Mouse (Mus musculus) activated CD4-positive, CD25-positive, alpha-beta regulatory T cell, adult 4 months (primary cell): Measurements from ENCODE around the gene Ccr10. TPM values are rescaled to one million over a fixed set of nuclear protein-coding genes. Genes with fewer than 3 reads are reported as not detected.

Source experiments
- ATAC-seq: one replicate; pipeline ENCODE4 v1.8.0; 2017
- polyA plus RNA-seq, 2 experiments: library from polyadenylated mRNA; unstranded; fragments of 100-300 nt; shearing (Covaris generic); gene quantifications; one replicate each; pipeline ENCODE4 v1.2.1; 2017

Gene Ccr10
- polyA plus RNA-seq, 2 experiments from 2014 or later, result 1.5 to 1.6 TPM

DNA sequence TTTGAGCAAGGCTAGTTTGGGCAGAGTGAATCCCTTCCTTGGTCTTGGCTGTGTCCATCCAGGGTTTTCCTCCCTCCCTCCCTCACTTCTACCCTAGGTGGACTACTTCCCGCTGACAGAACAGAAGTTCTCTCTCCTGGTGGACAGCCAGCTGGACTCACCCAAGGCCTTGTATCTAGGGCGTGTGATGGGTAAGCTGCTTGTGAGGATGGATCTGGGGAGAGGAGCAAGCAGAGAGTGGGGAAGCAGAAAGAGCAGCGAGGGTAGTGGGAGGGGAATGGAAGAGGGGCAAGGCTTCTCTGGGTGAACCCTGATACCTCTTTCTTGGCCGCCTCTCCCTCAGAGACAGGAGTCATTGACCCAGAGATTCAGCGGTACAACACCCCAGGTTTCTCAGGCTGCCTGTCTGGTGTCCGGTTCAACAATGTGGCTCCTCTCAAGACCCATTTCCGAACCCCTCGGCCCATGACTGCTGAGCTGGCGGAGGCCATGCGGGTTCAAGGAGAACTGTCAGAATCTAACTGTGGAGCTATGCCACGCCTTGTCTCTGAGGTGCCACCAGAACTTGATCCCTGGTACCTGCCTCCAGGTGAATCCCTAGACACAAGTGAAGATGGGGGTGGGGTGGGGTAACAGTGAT, 13.0 kb upstream of the Ccr10 start:
- ATAC-seq, result no peak

GRCm38 (mm10) chr11:101187541-101187940, 12.3 kb upstream of the Ccr10 start:
- no peak for ATAC-seq

- no peak for ATAC-seq
Observed at GRCm38 (mm10) chr11:101186526-101187247, 11.4 kb upstream of the Ccr10 start.

GRCm38 (mm10) chr11:101185441-101185840, 10.2 kb upstream of the Ccr10 start:
- ATAC-seq, result no peak

GRCm38 (mm10) chr11:101184984-101185383, 9.7 kb upstream of the Ccr10 start:
- no peak for ATAC-seq

DNA sequence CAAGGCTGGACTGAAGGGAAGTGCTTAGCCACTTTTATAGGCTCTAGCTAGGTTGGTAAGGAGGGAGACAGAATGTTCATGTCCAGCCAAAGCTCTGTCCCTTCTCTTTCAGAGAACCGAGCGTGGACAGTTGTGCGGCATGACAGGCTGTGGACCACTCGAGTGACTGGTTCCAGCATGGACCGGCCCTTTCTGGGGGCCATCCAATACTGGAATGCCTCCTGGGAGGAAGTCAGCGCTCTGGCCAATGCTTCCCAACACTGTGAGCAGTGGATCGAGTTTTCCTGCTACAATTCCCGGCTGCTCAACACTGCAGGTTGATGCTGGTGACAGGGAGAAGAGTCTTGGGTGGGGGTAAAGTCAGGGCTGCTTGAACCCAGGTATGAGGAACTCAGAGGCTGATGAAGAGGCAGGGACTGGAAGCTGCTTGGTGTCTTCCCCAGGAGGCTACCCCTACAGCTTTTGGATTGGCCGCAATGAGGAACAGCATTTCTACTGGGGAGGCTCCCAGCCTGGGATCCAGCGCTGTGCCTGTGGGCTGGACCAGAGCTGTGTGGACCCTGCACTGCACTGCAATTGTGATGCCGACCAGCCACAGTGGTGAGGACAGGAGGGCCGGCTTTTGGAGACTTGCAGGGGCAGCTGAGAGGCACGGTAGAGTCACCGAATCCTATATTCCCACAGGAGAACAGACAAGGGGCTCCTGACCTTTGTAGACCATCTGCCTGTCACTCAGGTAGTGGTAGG, 7.7 kb upstream of the Ccr10 start:
- ATAC-seq, result no peak

DNA sequence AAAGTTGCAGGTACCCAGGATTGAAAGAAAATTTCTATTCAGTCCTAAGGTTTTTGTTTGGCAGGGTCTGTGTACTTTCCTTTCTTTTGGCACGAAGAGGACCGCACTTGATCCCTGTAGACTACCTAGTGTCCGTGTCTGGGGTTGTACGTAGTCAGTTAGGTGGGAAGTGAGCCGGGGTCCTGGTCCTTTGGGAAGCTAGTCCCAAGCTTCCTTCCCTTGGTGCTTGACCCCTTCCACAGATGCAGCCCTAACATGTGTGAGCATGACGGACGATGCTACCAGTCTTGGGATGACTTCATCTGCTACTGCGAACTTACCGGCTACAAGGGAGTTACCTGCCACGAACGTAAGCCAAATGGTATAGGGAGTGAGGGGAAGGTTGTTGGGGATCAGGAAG, 6.7 kb upstream of the Ccr10 start:
- ATAC-seq, result no peak

- no peak for ATAC-seq
Observed at GRCm38 (mm10) chr11:101180846-101181740, 5.8 kb upstream of the Ccr10 start.

DNA sequence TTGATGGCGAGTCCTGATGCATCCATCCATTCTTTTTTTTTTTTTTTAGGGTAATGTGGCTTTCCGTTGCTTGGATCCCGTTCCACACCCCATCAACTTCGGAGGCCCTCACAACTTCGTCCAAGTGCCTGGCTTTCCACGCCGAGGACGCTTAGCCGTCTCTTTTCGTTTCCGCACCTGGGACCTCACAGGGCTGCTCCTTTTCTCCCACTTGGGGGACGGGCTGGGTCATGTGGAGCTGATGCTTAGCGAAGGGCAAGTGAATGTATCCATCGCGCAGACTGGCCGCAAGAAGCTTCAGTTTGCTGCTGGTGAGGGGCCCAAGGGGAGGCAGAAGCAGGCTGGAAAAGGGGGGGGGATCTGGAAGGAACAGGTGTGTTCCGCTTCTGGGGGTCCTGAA, 5.0 kb upstream of the Ccr10 start:
- ATAC-seq, result no peak

DNA sequence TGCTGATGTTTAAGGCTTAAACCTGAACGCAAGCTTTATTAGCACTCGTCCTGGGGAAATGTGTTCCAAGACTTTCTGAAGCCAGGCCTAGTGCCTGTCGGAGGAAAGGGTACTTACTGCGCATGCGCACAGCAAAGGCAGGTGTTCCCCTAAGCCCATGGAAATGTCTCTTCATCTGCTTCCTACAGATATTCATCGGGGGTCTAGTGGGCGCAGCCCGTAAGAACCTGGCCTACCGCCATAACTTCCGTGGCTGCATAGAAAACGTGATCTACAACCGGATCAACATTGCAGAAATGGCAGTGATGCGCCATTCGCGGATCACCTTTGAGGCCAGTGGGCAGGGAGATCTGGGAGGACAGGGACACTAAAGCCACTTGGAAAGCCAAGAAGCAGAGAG, 4.1 kb upstream of the Ccr10 start:
- ATAC-seq, result no peak

GRCm38 (mm10) chr11:101178061-101179058, 3.1 kb upstream of the Ccr10 start:
- no peak for ATAC-seq

GRCm38 (mm10) chr11:101176933-101177773, 1.9 kb upstream of the Ccr10 start:
- no peak for ATAC-seq

DNA sequence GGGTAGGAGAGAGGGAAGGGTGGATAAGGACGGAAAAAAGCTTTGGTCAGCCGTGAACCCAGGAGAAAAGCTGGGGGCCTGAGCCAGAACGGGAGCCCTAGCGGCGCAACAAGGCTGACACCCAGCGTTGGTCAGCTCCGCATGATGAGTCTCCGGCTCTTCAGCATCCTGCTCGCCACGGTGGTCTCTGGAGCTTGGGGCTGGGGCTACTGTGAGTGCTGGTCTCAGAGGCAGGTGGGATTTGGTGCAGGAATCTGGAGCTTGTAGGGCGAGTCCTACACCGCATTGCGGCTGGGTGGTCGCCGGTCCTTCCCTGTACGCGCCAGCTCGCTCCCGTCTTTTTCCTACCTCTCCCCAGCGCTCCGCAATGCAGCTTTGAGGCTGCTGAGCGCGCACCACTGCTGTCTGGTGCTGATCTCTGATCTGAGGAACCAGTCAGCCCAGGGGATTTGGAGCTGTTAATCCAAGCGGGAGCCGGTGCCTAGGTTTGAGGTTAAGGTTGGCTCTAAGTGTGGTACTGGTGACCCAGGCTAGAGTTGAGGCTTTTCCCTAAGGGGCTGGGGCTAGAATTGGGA, 961 bp upstream of the Ccr10 start:
- ATAC-seq, result no peak

DNA sequence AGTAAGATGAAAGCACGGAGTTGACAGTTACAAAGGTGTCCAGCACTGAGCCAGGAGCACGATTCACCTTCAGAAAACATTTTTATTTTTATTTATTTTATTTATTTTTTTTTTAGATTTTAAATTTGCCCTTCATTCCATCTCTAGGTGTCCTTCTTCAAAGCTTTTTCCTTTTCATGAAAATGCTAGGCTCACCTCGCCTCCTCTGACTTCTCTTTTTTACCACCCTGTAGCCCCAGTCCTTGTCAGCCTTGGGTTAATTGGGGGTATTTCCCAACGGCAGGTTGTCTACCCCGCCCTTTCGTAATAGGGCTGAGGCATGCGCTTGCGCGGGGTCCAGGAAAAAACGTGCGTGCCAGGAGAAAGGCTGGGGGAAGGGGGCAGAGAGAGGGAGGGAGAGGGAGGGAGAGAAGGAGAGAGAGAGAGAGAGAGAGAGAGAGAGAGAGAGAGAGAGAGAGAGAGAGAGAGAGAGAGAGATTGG, 433 bp upstream of the Ccr10 start:
- no peak for ATAC-seq

GRCm38 (mm10) chr11:101174389-101174745, 876 bp downstream of the Ccr10 start:
- ATAC-seq, result no peak

GRCm38 (mm10) chr11:101173631-101174388, 1.4 kb downstream of the Ccr10 start:
- peak; percentile 81 for ATAC-seq

GRCm38 (mm10) chr11:101173112-101173511, 2.1 kb downstream of the Ccr10 start:
- ATAC-seq, result no peak

DNA sequence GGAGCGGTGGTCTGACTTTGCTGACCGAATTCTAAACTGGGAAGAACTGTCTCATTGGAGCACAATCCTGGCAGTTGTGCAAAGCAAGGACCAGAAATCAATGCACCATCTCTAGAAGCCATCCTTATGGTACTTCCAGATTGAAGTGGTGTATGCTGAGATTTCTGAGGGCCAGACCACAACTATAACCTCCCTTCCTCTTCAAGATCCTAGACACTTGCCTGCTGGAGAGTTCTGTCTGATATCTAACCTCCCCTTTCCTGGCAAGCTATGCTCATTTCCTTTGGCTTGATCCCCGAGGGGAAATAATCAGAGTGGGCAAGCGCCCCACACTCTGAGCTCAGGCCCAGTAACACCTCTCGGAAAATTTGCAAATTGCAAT, 2.8 kb downstream of the Ccr10 start:
- ATAC-seq, result no peak

DNA sequence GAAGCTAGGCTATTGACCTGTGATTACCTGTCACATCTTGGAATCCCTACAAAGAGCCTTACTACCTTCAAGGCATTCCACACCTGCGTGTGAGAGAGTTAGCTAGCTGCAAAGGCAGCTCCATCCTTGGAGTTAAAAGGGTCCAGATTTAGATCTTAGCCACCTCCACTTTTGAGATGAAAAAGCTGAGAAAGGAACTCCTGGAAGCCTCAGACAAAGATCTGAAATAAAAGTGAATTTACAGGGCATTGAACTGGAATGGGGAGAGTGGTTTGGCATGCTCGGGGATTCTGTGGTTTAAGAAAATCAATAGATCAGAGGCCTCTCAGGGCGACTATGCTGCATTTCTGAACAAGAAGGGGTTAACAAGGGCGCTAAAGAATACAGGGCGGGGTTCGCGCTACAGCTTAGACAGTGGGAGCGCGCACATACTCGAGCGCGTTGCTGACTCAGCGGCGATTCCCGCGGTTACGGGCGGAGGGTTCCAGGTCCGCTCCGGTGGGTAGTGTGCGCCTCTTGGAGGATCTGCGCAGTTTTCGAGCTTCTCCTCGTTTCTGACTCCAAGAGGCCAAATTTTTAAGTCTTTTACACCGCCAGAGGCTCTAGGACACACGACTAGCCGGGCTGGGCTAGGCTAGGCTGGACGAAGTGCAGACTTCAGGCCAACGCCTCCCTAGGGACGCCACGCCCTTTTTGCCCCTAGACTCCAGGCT, 3.4 kb downstream of the Ccr10 start:
- ATAC-seq, result no peak
